In the genomic region with DNA sequence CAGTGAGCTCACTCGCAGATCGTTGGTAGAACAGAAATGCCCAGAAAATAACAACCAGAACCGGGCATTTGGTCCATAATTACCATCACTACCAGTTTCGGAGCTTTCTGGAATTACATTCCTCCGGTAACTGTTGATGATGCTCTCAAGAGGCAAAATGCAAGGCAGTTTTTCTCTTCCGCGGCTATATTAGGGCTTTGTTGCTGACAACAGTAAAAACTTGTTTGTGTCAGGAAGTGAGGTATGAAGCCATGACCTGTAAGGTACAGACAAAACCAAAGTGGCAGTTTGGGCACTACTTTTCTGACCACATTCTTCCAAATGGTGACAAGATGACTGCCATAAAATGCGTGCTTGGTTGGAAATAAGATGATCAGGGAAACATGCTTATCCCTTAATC, we compare ENCODE assay signal across 8 mouse cellular contexts.
DNase-seq lines count a peak whose midpoint lies in the region; ATAC-seq lines count a peak whose summit lies in the region.

No protein-coding gene starts in this region.

- H3K36me3 ChIP-seq in heart, embryonic 10.5 days = no peaks in the 10 kb centered on the region
- H3K36me3 ChIP-seq in hindbrain, embryonic 13.5 days = no peaks in the 10 kb centered on the region
- no peaks in the 10 kb centered on the region for H3K36me3 ChIP-seq in midbrain, embryonic 14.5 days (ENCODE audit: control insufficient read depth, insufficient read depth, low read length)

- H3K27me3 ChIP-seq in heart, embryonic 10.5 days (ENCODE audit: insufficient read depth, poor library complexity, severe bottlenecking) = peaks cover 77% of the 10 kb centered on the region
- peaks cover 59% of the 10 kb centered on the region for H3K27me3 ChIP-seq in hindbrain, embryonic 13.5 days
- H3K27me3 ChIP-seq in midbrain, embryonic 14.5 days (ENCODE audit: control insufficient read depth, insufficient read depth, low read length) = peaks cover 30% of the 10 kb centered on the region

- peaks cover 34% of the 10 kb centered on the region for H3K4me1 ChIP-seq in heart, embryonic 10.5 days
- peaks cover 51% of the 10 kb centered on the region for H3K4me1 ChIP-seq in hindbrain, embryonic 13.5 days (replicated peaks)
- peaks cover 32% of the 10 kb centered on the region for H3K4me1 ChIP-seq in midbrain, embryonic 14.5 days (ENCODE audit: control insufficient read depth, insufficient read depth, low read length)

- WGBS in heart, embryonic 10.5 days = 38% methylated on average over 8 of the region's 8 CpGs
- WGBS in hindbrain, embryonic 13.5 days = 29% methylated on average over 8 of the region's 8 CpGs
- WGBS in midbrain, embryonic 14.5 days = 34% methylated on average over 8 of the region's 8 CpGs

- intact Hi-C loops in left cerebral cortex, postnatal 10 days (cut with DNase I) = loop anchor here (2.0 to 5.0 kb wide), 3 partner anchors 98 to 238 kb away; partner anchors contain the start of gene Mkln1
- intact Hi-C loops in left cerebral cortex, postnatal 14 days (cut with DNase I) = loop anchor here (5.0 kb wide), 3 partner anchors 103 to 233 kb away; partner anchors contain the start of gene Mkln1

- no peak for ATAC-seq in hindbrain, embryonic 13.5 days (ENCODE audit: low FRiP score)
- no peak for ATAC-seq in midbrain, embryonic 14.5 days (ENCODE audit: low FRiP score, low TSS enrichment)

- peak overlapping the region; percentile 89 for H3K4me3 ChIP-seq in heart, embryonic 10.5 days
- H3K4me3 ChIP-seq in hindbrain, embryonic 13.5 days = peak overlapping the region; percentile 71
- H3K4me3 ChIP-seq in midbrain, embryonic 14.5 days (replicated peaks; ENCODE audit: low read depth, low read length) = peak overlapping the region; percentile 72

- DNase-seq in heart, embryonic 10.5 days (ENCODE audit: low spot score) = no peak
- no peak for DNase-seq in heart, adult 11 months
- DNase-seq in NIH3T3 (ENCODE audit: low read depth) = peak; percentile 23
- DNase-seq in midbrain, embryonic 14.5 days = no peak
- no peak for DNase-seq in cerebellum, adult 9-10 months
- DNase-seq in left cerebral cortex, postnatal 10 days (ENCODE audit: extremely low spot score in 1 of 2, low spot score in 2 of 2) = no peak
- DNase-seq in left cerebral cortex, postnatal 14 days (ENCODE audit: low spot score in 2 of 2) = no peak

- no peaks in the 10 kb centered on the region for H3K9me3 ChIP-seq in heart, embryonic 10.5 days
- no peaks in the 10 kb centered on the region for H3K9me3 ChIP-seq in hindbrain, embryonic 13.5 days
- H3K9me3 ChIP-seq in midbrain, embryonic 14.5 days (ENCODE audit: control insufficient read depth, low read length) = no peaks in the 10 kb centered on the region

- H3K4me2 ChIP-seq in hindbrain, embryonic 13.5 days = peak overlapping the region; percentile 100
- peak overlapping the region; percentile 97 for H3K4me2 ChIP-seq in midbrain, embryonic 14.5 days (ENCODE audit: low read length)

- H3K9ac ChIP-seq in hindbrain, embryonic 13.5 days = no peak overlapping the region
- H3K9ac ChIP-seq in midbrain, embryonic 14.5 days (replicated peaks; ENCODE audit: low read length) = peak overlapping the region; percentile 48

- no peak overlapping the region for H3K27ac ChIP-seq in heart, embryonic 10.5 days
- no peak overlapping the region for H3K27ac ChIP-seq in hindbrain, embryonic 13.5 days
- no peak overlapping the region for H3K27ac ChIP-seq in midbrain, embryonic 14.5 days (replicated peaks; ENCODE audit: low read depth, low read length)
